Mouse (Mus musculus): ENCODE measurements around the gene Rfc5. TPM values are rescaled to one million over a fixed set of nuclear protein-coding genes. Genes with fewer than 3 reads are reported as not detected.
"Not testable (repeated sequence)": the region's sequence is repeated elsewhere in the genome, so short reads cannot be mapped to it uniquely, and the experiment has no call there.

Gene Rfc5
- total RNA-seq, 2 experiments from 2014 or later, result 1.00 to 2.7 TPM

- DNase-seq, result no peak
Measured at GRCm38 (mm10) chr5:117347011-117347410, 41.8 kb downstream of the Rfc5 start.

GRCm38 (mm10) chr5:117346281-117346680 lies 42.6 kb downstream of the Rfc5 start:
- DNase-seq, result no peak

GRCm38 (mm10) chr5:117345432-117345976 lies 43.3 kb downstream of the Rfc5 start:
- DNase-seq, result no peak

GRCm38 (mm10) chr5:117344496-117344895 lies 44.4 kb downstream of the Rfc5 start:
- not testable (repeated sequence) for DNase-seq

GRCm38 (mm10) chr5:117341896-117342295 lies 47.0 kb downstream of the Rfc5 start:
- DNase-seq, result no peak

GRCm38 (mm10) chr5:117340081-117340480 lies 48.8 kb downstream of the Rfc5 start:
- no peak for DNase-seq

GRCm38 (mm10) chr5:117338503-117338902 lies 50.3 kb downstream of the Rfc5 start:
- no peak for DNase-seq

- DNase-seq, result no peak
Measured at GRCm38 (mm10) chr5:117337999-117338398, 50.8 kb downstream of the Rfc5 start.

- no peak for DNase-seq
Measured at GRCm38 (mm10) chr5:117330457-117330856, 58.4 kb downstream of the Rfc5 start.

Other genes with a start within 250 kb of the Rfc5 start
- 100 to 1,000 TPM; 289 to 323 TPM for gene Pebp1, start 101.4 kb downstream of the Rfc5 start, total RNA-seq (2021)
- gene Vsig10, start 70.0 kb downstream of the Rfc5 start, total RNA-seq (2021), result 1 to 10 TPM; 5.0 to 5.5 TPM
- 10 to 100 TPM; 75.4 to 83.4 TPM for gene Wsb2, start 31.7 kb downstream of the Rfc5 start, total RNA-seq (2021)
- gene Ksr2, start 25.0 kb upstream of the Rfc5 start, total RNA-seq (2021), result under 1 TPM; 0.05 to 0.08 TPM